Mouse (Mus musculus): ENCODE data around the gene Zfp746. TPM values are rescaled to one million over a fixed set of nuclear protein-coding genes. Genes with fewer than 3 reads are reported as not detected.
A peak's percentile ranks its signal among the peaks of the same experiment; 100 is the strongest.

Gene Zfp746
- polyA plus RNA-seq, 1 experiment: 11.5 TPM

DNA sequence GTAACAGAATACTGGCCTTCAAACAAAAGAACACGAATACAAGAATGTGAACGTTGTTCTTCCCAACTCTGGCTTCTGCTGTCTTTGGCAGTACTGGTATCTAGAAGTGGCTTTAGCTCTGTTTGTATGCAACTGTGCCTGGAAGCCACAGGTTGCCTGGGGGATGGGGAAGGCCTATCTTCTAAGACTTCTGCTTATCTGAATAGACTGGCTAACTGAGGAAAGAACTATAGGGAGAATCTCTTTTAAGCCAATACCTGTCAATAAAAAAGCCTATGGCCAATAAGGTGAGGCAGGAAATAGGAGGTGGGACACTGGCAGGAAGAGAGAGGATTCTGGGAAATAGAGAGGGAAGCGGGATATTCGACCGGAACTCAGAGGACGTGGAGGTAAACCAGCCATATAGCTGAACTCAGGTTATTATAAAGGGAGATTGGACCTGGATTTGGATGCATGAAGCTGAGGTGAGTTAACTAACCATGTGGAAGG lies 20.8 kb downstream of the Zfp746 start:
- no peaks in the 10 kb centered on the region for H3K27me3 ChIP-seq (replicated peaks)
- H3K4me1 ChIP-seq: peaks cover 18% of the 10 kb centered on the region
- H3K4me3 ChIP-seq (replicated peaks): no peak overlapping the region
- peaks cover 93% of the 10 kb centered on the region for H3K36me3 ChIP-seq (replicated peaks; ENCODE audit: low read length)
- TF ChIP-seq FLI1 (IDR thresholded peaks at IDR 0.05; ENCODE audit: low read length) (no peak), GATA1 (IDR thresholded peaks at IDR 0.05; ENCODE audit: borderline replicate concordance, low read length) (no peak)
- H3K9me3 ChIP-seq: no peaks in the 10 kb centered on the region

DNA sequence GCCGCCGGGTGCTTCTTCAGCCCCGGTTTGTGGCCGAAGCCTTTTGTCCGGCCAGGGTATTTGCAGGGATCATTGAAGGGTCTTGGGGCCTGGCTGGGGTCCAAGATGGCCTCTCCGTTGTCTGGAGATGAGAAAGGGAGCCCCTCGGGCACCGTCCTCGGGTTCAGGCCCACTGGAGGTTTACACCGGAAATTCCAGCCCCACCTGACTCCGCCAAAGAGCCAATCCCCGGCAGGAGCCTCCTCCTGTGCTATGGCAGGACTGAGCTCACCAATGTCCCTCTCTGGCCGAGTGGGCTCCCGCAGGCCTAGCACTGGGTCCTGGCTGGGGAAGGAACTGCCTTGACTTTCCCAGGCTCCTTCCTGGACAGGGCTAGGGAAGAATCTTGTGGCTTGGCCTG lies 21.9 kb downstream of the Zfp746 start:
- TF ChIP-seq FLI1 (IDR thresholded peaks at IDR 0.05; ENCODE audit: low read length) (no peak), GATA1 (IDR thresholded peaks at IDR 0.05; ENCODE audit: borderline replicate concordance, low read length) (no peak)
- H3K27me3 ChIP-seq (replicated peaks): no peaks in the 10 kb centered on the region
- H3K9me3 ChIP-seq: no peaks in the 10 kb centered on the region
- peaks cover 83% of the 10 kb centered on the region for H3K36me3 ChIP-seq (replicated peaks; ENCODE audit: low read length)
- no peak overlapping the region for H3K4me3 ChIP-seq (replicated peaks)
- H3K4me1 ChIP-seq: peaks cover 15% of the 10 kb centered on the region

DNA sequence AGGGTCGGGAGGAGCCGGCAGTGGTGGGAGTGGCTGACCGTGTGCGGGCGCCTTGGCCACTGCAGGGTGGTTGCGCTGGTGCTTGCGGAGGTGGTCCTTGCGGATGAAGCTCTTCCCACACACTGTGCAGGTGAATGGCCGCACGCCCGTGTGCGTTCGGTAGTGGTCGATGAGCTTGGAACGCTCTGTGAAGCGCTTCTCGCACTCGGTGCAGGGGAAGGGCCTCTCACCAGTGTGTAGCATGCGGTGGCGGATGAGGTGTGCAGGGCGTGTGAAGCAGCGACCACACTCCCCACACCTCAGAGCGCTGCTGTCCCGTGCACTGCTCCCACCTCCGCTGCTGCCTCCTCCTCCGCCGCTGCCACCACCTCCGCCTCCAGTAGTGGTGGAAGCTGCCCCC lies 22.5 kb downstream of the Zfp746 start:
- peak overlapping the region; percentile 56 for H3K4me3 ChIP-seq (replicated peaks)
- peaks cover 18% of the 10 kb centered on the region for H3K4me1 ChIP-seq
- H3K27me3 ChIP-seq (replicated peaks): no peaks in the 10 kb centered on the region
- TF ChIP-seq GATA1 (IDR thresholded peaks at IDR 0.05; ENCODE audit: borderline replicate concordance, low read length) (no peak), FLI1 (IDR thresholded peaks at IDR 0.05; ENCODE audit: low read length) (no peak)
- peaks cover 78% of the 10 kb centered on the region for H3K36me3 ChIP-seq (replicated peaks; ENCODE audit: low read length)
- H3K9me3 ChIP-seq: no peaks in the 10 kb centered on the region

DNA sequence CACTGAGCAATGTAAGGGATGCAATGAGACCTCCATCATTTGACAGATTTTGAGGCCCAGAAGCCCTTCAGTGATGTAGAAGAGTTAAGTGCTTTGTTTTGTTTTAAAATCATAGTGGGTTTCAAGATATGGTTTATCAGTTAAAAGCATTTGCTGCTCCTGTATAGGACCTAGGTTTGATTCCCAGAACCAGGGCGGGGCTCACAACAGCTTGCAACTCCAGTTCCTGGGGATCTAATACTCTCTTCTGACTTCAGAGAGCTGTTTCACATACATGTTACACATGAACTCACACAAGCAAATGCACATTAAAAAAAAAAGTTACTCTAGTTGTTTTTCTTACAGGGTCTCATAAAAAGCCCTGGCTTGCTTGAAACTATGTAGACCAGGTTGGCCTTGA lies 25.5 kb downstream of the Zfp746 start:
- Histone ChIP-seq H3K27me3 (replicated peaks) (no peaks in the 10 kb centered on the region), H3K9me3 (no peaks in the 10 kb centered on the region), H3K4me1 (peaks cover 18% of the 10 kb centered on the region), H3K36me3 (replicated peaks; ENCODE audit: low read length) (peaks cover 48% of the 10 kb centered on the region), H3K4me3 (replicated peaks) (no peak overlapping the region)
- TF ChIP-seq GATA1 (IDR thresholded peaks at IDR 0.05; ENCODE audit: borderline replicate concordance, low read length) (no peak), FLI1 (IDR thresholded peaks at IDR 0.05; ENCODE audit: low read length) (no peak)

DNA sequence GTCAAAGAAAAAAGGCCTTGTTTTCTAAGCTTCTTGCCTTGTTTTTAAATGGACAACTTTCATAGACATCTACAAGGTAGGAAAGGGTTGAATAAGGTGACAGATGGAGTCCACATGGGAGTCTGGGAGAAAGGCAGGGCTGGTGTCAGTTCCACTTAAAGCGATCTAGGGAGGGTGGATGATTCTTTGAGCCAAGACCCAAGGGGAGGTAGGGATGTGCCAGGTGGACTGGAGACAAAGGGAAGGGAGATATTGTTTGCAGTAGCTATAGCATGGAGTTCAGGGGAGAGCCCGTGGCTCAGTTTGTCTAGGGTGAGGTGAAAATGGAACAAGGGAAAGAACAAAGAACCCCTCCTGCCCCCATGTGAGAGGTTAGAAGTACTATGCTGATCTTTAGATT lies 26.0 kb downstream of the Zfp746 start:
- TF ChIP-seq FLI1 (IDR thresholded peaks at IDR 0.05; ENCODE audit: low read length): no peak
- TF ChIP-seq GATA1 (IDR thresholded peaks at IDR 0.05; ENCODE audit: borderline replicate concordance, low read length): no peak
- Histone ChIP-seq H3K4me1 (peaks cover 18% of the 10 kb centered on the region), H3K36me3 (replicated peaks; ENCODE audit: low read length) (peaks cover 43% of the 10 kb centered on the region), H3K9me3 (no peaks in the 10 kb centered on the region), H3K4me3 (replicated peaks) (no peak overlapping the region), H3K27me3 (replicated peaks) (no peaks in the 10 kb centered on the region)

DNA sequence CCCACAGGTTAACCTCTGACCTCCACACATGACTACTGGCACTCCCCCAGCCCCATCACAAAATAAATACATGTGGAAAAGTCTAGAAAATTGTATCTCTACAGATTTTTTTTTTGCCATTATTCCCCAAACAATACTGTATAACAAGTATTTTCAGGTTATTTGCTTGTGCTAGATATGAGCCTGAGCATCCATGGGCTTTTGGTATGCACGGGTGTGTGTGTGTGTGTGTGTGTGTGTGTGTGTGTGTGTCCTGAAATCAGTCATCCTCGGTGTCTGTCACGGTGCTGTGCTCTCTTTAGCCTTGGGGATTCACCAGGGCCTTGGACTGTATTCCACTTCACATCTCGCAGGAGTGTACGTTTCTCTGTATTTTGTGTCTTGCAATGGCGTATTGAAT lies 34.3 kb downstream of the Zfp746 start:
- no peak for TF ChIP-seq FLI1 (IDR thresholded peaks at IDR 0.05; ENCODE audit: low read length)
- TF ChIP-seq GATA1 (IDR thresholded peaks at IDR 0.05; ENCODE audit: borderline replicate concordance, low read length): no peak
- no peaks in the 10 kb centered on the region for H3K9me3 ChIP-seq
- H3K36me3 ChIP-seq (replicated peaks; ENCODE audit: low read length): no peaks in the 10 kb centered on the region
- peaks cover 33% of the 10 kb centered on the region for H3K4me1 ChIP-seq
- no peaks in the 10 kb centered on the region for H3K27me3 ChIP-seq (replicated peaks)
- no peak overlapping the region for H3K4me3 ChIP-seq (replicated peaks)

DNA sequence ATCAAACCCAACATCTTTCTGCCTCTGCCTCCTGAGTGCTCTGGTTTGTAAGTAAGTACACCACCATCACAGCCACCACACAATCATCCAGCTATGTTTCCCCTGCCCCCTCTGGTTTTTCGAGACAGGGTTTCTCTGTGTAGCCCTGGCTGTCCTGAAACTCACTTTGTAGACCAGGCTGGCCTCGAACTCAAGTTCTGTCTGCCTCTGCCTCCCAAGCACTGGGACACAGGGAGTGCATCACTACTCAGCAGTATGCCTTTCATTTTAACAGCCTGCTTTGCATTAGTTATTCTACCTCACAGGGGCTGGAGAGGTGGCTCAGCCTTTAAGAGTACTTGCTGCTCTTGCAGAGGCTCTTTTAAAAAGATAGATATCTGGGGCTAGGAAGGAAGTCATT lies 34.7 kb downstream of the Zfp746 start:
- Histone ChIP-seq H3K36me3 (replicated peaks; ENCODE audit: low read length) (no peaks in the 10 kb centered on the region), H3K27me3 (replicated peaks) (no peaks in the 10 kb centered on the region), H3K4me3 (replicated peaks) (no peak overlapping the region), H3K9me3 (no peaks in the 10 kb centered on the region), H3K4me1 (peaks cover 38% of the 10 kb centered on the region)
- TF ChIP-seq GATA1 (IDR thresholded peaks at IDR 0.05; ENCODE audit: borderline replicate concordance, low read length) (no peak), FLI1 (IDR thresholded peaks at IDR 0.05; ENCODE audit: low read length) (no peak)

DNA sequence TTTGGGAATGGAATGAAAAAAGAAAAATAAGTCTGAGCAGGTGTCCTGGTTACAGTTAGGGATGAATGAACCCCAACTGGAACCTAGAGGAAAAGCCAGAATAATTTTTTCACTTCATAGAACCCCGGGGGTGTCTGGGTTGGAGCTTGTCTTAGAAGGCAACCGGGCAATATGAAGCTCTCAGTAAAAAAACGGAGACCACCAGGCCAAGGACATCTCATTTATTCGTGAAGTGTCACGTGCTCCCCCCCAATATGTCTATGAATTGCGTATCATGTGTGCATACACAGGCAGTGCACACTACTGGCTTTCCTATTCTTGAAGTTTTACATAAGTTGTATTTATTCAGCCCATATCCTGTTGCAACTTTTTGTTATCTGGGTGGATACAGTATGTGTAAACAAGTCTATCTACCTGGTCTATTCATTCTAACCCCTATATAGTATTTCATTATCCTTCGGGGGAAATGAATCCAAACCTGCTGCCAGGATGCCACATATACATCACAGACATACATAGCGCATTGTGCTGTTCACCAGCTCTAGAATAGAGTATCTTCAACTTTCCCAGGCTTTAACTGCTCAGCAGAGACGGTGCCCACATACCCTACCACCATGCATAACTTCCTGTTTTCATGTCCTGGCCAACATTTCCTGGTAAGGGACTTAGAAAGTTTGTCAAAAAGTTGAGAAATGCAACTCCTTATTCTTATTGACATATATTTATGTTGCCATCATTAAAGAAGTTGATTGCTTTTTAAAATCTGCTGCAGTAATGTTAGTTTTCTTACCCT lies 36.9 kb downstream of the Zfp746 start:
- H3K9me3 ChIP-seq: no peaks in the 10 kb centered on the region
- H3K27me3 ChIP-seq (replicated peaks): no peaks in the 10 kb centered on the region
- H3K36me3 ChIP-seq (replicated peaks; ENCODE audit: low read length): peaks cover 8% of the 10 kb centered on the region
- H3K4me3 ChIP-seq (replicated peaks): peak overlapping the region; percentile 98
- no peak for TF ChIP-seq FLI1 (IDR thresholded peaks at IDR 0.05; ENCODE audit: low read length)
- TF ChIP-seq GATA1 (IDR thresholded peaks at IDR 0.05; ENCODE audit: borderline replicate concordance, low read length): no peak
- H3K4me1 ChIP-seq: peaks cover 52% of the 10 kb centered on the region

DNA sequence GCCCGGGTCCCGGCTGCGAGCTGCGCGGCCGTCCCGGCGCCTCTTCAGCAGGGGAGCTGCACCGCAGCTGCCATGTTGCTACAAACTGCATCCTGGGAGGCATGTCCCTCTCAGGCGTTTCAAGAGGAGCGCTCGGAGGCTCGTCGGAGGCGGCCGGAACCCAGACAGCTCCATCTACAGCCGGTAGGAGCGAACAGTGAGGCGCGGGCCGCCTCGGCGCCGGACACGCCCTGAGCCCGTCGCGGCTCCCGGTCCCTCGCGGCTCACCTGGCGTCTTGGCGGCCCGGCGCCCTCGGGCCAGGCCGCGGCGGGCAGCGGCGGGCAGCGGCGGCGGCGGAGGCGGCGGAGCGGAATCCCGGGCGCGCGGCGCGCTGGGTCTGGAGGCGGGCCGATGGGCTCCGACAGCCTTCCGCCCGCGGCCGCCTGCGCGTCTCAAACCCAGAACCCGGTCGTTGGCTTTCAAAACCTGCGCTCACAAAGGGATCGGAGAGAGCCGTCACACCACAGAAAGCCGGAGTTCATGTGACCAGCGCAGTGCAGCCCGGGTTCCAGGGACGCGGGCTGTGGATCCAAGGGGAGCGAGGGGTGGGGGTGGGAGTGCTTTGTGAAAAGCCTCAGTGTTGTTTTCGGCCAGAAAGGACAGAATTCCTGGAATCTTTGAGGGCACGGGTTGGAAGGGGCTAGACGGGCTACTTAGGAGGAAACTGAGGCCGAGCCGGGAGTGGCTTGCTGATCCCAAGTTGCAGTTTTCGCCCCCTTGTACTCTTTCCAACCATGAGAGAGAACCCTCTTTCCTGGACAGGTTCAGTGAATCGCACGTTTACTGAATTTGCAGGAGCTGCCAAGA lies 37.7 kb downstream of the Zfp746 start, which contains the start of gene Zfp777:
Zfp777 (minus strand) TSS at position 486 of the 847 bp plus-strand sequence.
- no peak for TF ChIP-seq GATA1 (IDR thresholded peaks at IDR 0.05; ENCODE audit: borderline replicate concordance, low read length)
- no peak for TF ChIP-seq FLI1 (IDR thresholded peaks at IDR 0.05; ENCODE audit: low read length)

More for the DNA sequence above, 37.7 kb downstream of the Zfp746 start, which contains the start of gene Zfp777:
- no peaks in the 10 kb centered on the region for H3K9me3 ChIP-seq
- peak within 1 kb of the TSS; percentile 98 for H3K4me3 ChIP-seq (replicated peaks)
- H3K36me3 ChIP-seq (replicated peaks; ENCODE audit: low read length): peaks cover 16% of the 10 kb centered on the region
- H3K4me1 ChIP-seq: peaks cover 59% of the 10 kb centered on the region
- no peaks in the 10 kb centered on the region for H3K27me3 ChIP-seq (replicated peaks)
